Mouse (Mus musculus) c-Kit-negative CD71-positive TER-119-positive erythroid progenitor cells, embryonic 14.5 days (primary cell): ENCODE measurements around the gene Ppm1k.
"Not testable (repeated sequence)": the region's sequence is repeated elsewhere in the genome, so short reads cannot be mapped to it uniquely, and the experiment has no call there.

Experiments
- DNase-seq: peaks from one replicate; pipeline ENCODE4 v3.0.0-alpha.2; 2013; ENCODE audit warnings: low read depth, low spot score

The Ppm1k gene

GRCm38 (mm10) chr6:57535386-57535936 is at the start of gene Ppm1k:
TSS of gene Ppm1k (minus strand) at chr6:57535468.
- peak; percentile 81 for DNase-seq

GRCm38 (mm10) chr6:57582356-57582755 is 47.1 kb upstream of the Ppm1k start:
- DNase-seq: no peak

- no peak for DNase-seq
Observed at GRCm38 (mm10) chr6:57581595-57581994, 46.3 kb upstream of the Ppm1k start.

GRCm38 (mm10) chr6:57580881-57581548 is 45.7 kb upstream of the Ppm1k start, which contains the start of gene Herc6:
TSS of gene Herc6 (plus strand) at chr6:57581000.
- peak; percentile 55 for DNase-seq

- no peak for DNase-seq
Observed at GRCm38 (mm10) chr6:57571587-57571986, 36.3 kb upstream of the Ppm1k start.

- DNase-seq: no peak
Observed at GRCm38 (mm10) chr6:57570170-57570974, 35.1 kb upstream of the Ppm1k start.

- no peak for DNase-seq
Observed at GRCm38 (mm10) chr6:57567630-57568029, 32.4 kb upstream of the Ppm1k start.

GRCm38 (mm10) chr6:57565452-57565851 is 30.2 kb upstream of the Ppm1k start:
- DNase-seq: no peak

- no peak for DNase-seq
Observed at GRCm38 (mm10) chr6:57563454-57563853, 28.2 kb upstream of the Ppm1k start.

GRCm38 (mm10) chr6:57557796-57558317 is 22.6 kb upstream of the Ppm1k start:
- no peak for DNase-seq

GRCm38 (mm10) chr6:57551211-57551796 is 16.0 kb upstream of the Ppm1k start:
- DNase-seq: no peak

GRCm38 (mm10) chr6:57544866-57545265 is 9.6 kb upstream of the Ppm1k start:
- DNase-seq: no peak

- DNase-seq: not testable (repeated sequence)
Observed at GRCm38 (mm10) chr6:57543591-57543990, 8.3 kb upstream of the Ppm1k start.

- no peak for DNase-seq
Observed at GRCm38 (mm10) chr6:57541737-57542335, 6.6 kb upstream of the Ppm1k start.

GRCm38 (mm10) chr6:57540950-57541498 is 5.8 kb upstream of the Ppm1k start:
- DNase-seq: no peak

GRCm38 (mm10) chr6:57537887-57538286 is 2.6 kb upstream of the Ppm1k start:
- DNase-seq: no peak

GRCm38 (mm10) chr6:57535971-57536669 is 852 bp upstream of the Ppm1k start:
- DNase-seq: no peak

- DNase-seq: peak; percentile 5
Observed at GRCm38 (mm10) chr6:57534611-57535286, 519 bp downstream of the Ppm1k start.

- DNase-seq: no peak
Observed at GRCm38 (mm10) chr6:57534231-57534610, 1.0 kb downstream of the Ppm1k start.

GRCm38 (mm10) chr6:57533410-57533809 is 1.9 kb downstream of the Ppm1k start:
- no peak for DNase-seq
